21 mouse cellular contexts compared by ENCODE assay signal in the genomic region with DNA sequence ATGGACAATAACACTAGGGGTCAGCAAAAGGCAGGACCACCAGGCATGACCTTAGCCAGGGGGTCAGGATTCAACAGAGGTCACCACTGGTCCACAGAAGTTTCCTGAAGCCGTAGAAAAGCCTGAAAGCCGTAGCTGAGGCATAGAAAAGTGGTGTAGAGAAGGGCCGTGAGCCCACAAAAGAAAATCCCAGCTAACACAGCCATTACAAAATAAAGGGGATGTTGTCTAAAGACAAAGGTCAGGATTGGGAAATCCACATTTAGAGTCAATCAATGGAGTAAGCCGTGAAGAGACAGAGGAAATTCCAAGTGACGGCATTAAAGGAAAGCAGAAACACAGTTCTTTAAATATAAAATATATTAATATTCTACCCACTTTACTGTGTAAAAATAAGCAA. TPM values are rescaled to one million over a fixed set of nuclear protein-coding genes. Genes with fewer than 3 reads are reported as not detected.
"Had no signal": no experiment of that assay in that cellular context is flagged by ENCODE, and none has a peak within 500 bp of the region (broad histone marks: within the 10 kb centered on the region; RNA-seq: fewer than 3 reads in every experiment).

No protein-coding gene starts in this region.

- H3K4me2 ChIP-seq: lung, embryonic 15.5 days; midbrain, embryonic 12.5 days; neural tube, embryonic 12.5 days; stomach, embryonic 15.5 days had no signal

- H3K9ac ChIP-seq: lung, embryonic 15.5 days; midbrain, embryonic 12.5 days; neural tube, embryonic 12.5 days; stomach, embryonic 15.5 days had no signal

- H3K27ac ChIP-seq: lung, embryonic 15.5 days; macrophage; midbrain, embryonic 12.5 days; neural tube, embryonic 12.5 days; stomach, embryonic 15.5 days; stomach, postnatal 0 days had no signal

- H3K27me3 ChIP-seq: lung, embryonic 15.5 days; neural tube, embryonic 12.5 days; stomach, embryonic 15.5 days had no signal

- H3K4me1 ChIP-seq: megakaryocyte, embryonic 14.5 days; midbrain, embryonic 12.5 days; neural tube, embryonic 12.5 days had no signal

- H3K4me3 ChIP-seq: lung, embryonic 15.5 days; megakaryocyte, embryonic 14.5 days; midbrain, embryonic 12.5 days; neural tube, embryonic 12.5 days; stomach, embryonic 15.5 days had no signal

- H3K36me3 ChIP-seq: lung, embryonic 15.5 days; midbrain, embryonic 12.5 days; neural tube, embryonic 12.5 days; stomach, embryonic 15.5 days had no signal

- H3K9me3 ChIP-seq: lung, embryonic 15.5 days; midbrain, embryonic 12.5 days; neural tube, embryonic 12.5 days; stomach, embryonic 15.5 days had no signal

- ATAC-seq: lung, postnatal 0 days; midbrain, embryonic 16.5 days had no signal

- DNase-seq: lung, adult 2 months; lung, postnatal 14 days; lung, postnatal 36 days; midbrain, embryonic 14.5 days; right cerebral cortex, postnatal 14 days; thymus, adult 2 months; thymus, postnatal 25 days; thymus, postnatal 4 days had no signal

RNA-seq across cellular contexts. Expression of a gene that starts 18.8 kb away (rescaled TPM):
- total RNA-seq: megakaryocyte progenitor cell, adult 5-6 weeks; monocyte, adult 5-6 weeks had no signal
- polyA plus RNA-seq: liver, embryonic 16.5 days; macrophage; neural tube, embryonic 12.5 days; neural tube, embryonic 14.5 days had no signal
